Mouse (Mus musculus) c-Kit-negative CD71-positive TER-119-positive erythroid progenitor cells, embryonic 14.5 days (primary cell): Measurements from ENCODE around the gene Ltb4r2.
A peak's percentile ranks its signal among the peaks of the same experiment; 100 is the strongest.

Source experiments
- DNase-seq: peaks from one replicate; pipeline ENCODE4 v3.0.0-alpha.2; 2013; ENCODE audit warnings: low read depth, low spot score

Ltb4r2 gene

GRCm38 (mm10) chr14:55735758-55736157 is 25.5 kb upstream of the Ltb4r2 start:
- DNase-seq: no peak

DNA sequence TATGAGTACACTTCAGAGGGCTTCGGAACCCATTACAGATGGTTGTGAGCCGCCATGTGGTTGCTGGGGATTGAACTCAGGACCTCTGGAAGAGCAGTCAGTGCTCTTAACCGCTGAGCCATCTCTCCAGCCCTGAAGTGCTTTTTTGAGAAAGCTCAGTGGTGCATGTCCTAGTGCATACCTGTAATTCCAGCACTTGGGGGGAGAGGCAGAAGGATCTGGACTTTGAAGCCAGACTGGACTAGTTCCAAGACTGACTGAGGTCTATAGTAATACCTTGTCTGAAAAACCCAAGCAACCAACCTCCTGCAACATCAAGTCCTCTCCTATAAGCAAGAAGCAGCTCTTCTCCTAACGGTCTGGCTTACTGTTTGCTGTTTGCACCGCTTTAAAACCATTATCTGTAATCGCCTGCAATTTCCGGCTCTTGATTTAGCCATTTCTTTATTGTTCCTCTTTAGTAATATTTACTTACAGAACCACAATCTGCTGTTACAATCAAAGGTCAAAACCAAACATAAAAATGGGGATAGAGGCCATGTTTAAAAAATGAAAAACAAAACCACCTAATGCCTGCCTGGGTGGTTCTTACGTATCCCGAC is 24.0 kb upstream of the Ltb4r2 start:
- no peak for DNase-seq

GRCm38 (mm10) chr14:55743711-55744110 is 17.5 kb upstream of the Ltb4r2 start:
- peak; percentile 71 for DNase-seq

DNA sequence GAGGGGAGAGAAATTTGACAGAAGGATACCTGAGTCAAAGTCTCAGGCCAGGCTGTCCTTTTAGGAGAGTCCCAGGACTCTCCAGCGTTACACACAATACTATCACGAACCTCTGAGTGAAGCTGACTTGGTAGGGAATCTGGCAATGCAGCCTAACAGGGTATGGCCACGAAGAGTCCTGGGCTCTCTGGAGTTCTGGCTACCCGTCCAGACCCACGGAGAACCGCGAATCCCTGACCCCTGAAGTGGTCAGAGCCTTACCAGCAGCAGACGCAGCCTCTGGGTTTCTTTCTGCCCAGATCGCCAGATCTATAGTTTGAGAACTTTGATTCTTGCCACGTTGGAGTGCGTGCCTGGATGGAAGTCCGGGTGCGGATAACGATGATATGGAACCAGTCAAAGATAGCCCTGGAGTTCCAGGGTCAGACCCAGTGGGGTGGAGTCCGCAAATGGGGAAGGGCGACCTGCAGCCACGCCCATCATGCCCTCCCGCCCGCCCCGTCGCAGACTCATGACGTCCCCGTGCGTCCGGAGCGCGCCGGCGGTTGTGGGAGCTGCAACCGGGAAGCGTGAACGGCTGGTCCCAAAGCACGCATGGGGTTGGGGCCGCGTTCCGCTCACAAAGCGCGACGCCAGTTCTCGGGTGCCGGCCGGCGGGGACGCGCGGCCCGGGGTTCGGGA is 15.9 kb upstream of the Ltb4r2 start, which contains the start of the genes Dhrs1 and Nop9:
TSS of gene Dhrs1 (minus strand) at position 511 of the 681 bp plus-strand sequence.
TSS of gene Nop9 (plus strand) at position 514 of the 681 bp plus-strand sequence.
- DNase-seq: peak; percentile 68

DNA sequence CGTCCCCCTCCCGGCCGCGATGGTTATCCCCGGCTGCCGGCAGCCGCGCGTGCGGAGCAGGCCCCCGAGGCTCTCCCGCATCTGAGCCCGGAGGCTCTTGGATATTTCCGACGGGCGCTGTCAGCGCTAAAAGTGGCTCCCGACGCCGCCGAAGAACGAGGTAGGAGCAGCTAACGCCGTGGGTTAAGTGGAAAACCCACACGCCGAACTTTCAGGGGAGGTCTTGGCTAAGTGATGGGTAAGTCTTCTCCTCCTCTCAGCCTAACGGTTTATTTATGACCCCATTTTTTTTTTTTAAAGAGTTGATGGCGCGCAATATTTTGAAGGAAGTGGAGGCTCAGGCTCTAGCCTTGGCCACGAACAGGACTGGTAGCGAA is 15.4 kb upstream of the Ltb4r2 start:
- no peak for DNase-seq

DNA sequence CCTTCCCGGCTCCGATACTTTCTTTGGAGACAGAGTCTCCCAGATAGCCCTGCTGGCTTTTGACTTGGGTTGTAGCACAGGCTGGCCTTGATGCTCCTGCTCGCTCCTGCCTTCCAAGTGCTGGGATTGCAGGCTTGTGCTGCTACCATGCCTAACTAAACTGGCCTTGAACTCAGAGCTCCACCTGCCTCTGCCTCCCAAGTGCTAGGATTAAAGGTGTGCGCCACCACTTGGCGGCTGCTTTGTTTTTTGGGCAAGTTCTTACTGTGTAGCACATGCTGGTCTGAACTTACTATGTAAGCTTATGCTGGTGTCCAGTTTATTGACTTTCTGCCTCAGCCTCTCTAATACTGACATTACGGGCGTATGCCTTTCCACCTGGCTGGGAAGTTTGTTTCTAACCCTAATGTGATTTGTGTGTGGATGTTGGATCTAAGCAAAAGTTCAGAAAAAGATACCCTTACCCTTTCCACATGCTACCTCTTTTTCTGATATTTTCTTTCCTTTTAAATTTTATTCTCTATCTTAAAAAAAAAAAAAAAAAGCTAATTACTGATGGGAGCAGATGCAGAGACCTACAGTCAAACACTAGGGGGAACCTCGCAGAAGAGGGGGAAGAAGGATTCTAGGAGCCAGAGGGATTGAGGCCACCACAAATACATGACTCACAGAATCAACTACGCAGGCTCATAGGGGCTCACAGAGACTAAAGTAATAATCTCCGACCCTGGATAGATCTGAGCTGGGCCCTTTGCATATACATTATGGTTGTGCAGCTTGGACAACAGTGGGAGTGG is 14.0 kb upstream of the Ltb4r2 start:
- no peak for DNase-seq

DNA sequence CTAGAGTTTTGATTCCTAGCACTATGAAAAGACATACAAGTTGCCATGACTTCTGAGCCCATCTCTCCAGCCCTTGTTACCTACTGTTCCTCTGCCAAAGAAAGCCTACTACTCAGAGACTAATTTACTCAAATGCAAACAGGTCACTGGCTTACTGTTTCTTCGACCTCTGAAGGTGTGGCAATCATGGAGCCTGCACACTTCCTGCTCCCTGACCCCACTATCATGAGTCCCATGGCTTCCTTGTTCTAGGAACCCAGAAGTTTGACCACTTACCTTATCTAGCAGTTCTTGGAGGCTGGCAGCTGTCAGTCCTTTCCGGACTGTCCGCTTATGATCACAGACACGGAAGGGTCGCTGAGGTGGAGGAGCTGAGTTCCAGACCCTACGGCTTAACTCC is 3.7 kb upstream of the Ltb4r2 start:
- DNase-seq: no peak

GRCm38 (mm10) chr14:55758363-55758784 is 2.9 kb upstream of the Ltb4r2 start, which contains the start of gene Cideb:
Gene Cideb, minus strand, starts transcription at chr14:55758458.
- no peak for DNase-seq

DNA sequence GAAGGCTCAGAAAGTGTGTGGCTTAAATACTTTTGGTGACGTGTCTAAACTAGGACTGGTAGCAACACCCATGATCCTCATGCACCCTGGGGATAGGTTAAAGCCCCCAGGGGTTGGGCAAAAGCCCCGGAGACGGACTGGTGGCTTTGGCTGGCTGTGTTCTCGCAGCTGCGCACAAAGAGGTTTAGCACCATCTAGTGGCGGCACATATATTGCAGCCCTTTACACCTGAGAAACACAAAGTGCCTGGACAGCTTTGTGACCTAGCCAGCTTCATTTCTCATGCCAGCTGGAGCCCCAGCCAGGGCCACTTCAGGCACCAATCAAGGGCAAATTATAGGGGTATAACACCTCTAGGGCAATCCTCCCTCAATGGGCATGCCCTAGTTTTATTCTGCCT is 1.1 kb upstream of the Ltb4r2 start:
- DNase-seq: peak; percentile 41

GRCm38 (mm10) chr14:55762001-55762821 is 983 bp downstream of the Ltb4r2 start:
- no peak for DNase-seq

GRCm38 (mm10) chr14:55763166-55763565 is 1.9 kb downstream of the Ltb4r2 start:
- DNase-seq: no peak

GRCm38 (mm10) chr14:55765696-55766095 is 4.5 kb downstream of the Ltb4r2 start, which contains the start of gene Ltb4r1:
Gene Ltb4r1, plus strand, starts transcription at chr14:55765962.
- no peak for DNase-seq

DNA sequence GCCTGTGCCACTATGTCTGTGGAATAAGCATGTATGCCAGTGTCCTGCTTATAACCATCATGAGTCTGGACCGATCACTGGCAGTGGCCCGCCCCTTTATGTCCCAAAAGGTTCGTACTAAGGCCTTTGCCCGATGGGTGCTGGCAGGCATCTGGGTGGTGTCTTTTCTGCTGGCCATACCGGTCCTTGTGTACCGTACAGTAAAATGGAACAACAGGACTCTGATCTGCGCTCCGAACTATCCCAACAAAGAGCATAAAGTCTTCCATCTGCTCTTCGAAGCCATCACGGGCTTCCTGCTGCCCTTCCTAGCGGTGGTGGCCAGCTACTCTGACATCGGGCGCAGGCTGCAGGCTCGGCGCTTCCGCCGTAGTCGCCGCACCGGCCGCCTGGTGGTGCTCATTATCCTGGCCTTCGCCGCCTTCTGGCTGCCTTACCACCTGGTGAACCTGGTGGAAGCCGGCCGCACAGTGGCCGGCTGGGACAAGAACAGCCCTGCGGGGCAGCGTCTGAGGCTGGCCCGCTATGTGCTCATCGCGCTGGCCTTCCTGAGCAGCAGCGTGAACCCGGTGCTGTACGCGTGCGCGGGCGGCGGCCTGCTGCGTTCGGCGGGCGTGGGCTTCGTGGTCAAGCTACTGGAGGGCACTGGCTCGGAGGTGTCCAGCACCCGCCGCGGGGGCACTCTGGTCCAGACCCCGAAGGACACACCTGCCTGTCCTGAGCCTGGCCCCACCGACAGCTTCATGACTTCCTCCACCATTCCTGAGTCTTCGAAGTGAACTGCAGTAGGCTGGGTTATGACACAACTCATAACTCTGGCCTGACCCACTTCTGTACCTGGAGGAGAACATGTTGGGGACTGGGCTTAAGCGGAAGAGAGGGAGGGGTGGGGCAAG is 6.5 kb downstream of the Ltb4r2 start:
- DNase-seq: no peak

DNA sequence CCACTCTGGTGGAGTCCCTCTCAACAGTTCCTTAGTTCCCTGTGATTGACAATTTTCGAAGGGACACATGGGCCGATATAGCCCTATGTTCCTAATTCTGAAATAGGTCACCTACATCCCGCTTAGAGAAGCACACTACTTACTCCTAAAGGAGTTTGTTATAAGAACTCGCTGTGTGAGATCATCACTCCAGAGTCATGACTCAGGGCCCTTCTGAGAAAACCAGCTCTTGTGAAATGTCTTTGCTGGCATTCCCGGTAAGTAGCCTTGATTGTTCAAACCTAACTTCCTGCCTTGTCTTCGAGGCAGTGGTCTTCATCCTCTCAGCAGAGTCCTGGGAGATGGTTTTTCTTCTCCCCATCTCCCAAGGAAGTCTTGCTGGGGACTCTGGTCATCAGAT is 7.3 kb downstream of the Ltb4r2 start:
- DNase-seq: no peak

DNA sequence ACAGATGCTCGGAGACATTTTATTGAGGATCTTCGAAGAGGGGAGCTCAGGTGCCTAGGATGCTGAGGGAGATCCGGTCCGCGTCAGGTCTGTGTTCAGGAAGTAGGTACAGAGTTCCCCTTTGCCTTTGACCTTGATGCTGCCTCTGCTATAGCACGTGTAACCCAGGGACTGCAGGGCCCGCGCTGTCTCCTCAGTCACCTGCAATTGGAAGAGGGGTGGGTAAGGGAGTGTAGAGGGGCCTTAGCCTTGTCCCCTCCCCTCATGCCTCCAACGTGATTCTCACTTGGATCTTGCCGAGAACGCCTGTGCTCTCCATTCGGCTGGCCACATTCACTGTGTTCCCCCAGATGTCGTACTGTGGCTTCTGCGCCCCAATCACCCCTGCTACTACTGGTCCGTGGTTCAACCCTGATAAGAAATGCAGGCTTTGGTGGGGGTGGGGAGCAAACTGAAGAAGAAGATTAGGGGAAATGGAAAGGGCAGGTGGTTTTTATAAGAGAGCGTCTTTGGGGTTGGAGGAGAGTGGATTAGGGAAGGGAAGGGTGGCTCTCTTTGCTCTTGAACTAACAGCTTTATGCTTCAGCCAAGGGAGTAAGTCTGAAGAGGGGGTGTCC is 8.0 kb downstream of the Ltb4r2 start:
- DNase-seq: no peak

DNA sequence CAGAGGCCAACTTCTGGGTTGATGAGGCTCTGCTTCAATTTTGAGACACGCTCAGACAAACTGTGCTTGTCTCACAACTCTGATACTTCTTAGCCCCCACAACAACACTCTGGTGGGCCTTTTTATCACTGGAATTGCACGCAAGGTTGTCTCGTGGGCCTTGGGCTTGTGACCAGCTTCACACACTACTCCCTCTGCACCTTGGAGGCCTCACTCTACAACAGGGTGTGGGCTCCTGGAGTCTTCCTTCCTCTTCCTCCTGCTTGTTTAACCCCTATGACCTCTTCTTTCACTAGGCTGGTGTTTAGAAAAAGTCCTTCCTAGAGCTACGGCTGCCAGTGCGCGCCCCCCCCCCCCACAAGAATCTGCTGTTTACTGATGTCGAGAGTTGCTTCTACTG is 15.5 kb downstream of the Ltb4r2 start:
- DNase-seq: no peak

- DNase-seq: no peak
These were observed 15.9 kb downstream of the Ltb4r2 start for GRCm38 (mm10) chr14:55777176-55777575.

DNA sequence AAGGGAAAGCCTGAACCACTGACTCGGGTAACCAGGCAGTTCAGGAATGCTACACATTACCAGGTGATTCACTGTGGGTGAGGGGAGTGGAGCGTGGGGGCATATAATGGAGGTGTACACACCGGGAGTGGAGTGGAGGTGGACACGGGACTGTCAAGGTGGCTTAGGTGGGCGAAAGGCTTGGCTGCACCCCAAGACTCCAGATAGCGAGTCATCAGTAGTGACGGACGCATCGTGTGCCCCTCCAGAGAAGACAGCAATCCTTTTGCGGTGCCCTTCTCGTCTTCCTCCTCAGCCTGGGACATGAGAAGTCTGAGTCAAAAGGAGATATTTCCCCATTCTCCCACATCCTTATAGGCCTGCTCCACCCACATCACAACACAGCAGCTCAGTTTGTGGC is 16.6 kb downstream of the Ltb4r2 start:
- DNase-seq: no peak

DNA sequence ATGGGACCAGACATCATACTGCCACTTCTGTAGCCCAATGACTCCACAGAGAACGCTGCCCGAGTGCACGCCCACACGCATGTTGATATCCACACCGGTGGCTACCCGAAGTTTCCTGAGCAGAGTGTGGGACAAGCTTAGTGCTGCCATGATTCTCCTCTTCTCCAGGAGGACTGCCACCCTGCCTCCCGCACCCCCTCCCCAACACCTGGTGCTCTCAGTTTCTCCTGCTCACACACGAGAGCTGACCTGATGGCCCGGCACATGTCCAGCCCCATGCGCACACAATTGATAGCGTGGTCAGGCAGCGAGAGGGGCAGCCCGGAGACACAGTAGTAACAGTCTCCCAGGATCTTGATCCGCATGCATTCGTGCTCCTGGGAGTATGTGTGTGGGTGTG is 17.5 kb downstream of the Ltb4r2 start:
- DNase-seq: no peak

DNA sequence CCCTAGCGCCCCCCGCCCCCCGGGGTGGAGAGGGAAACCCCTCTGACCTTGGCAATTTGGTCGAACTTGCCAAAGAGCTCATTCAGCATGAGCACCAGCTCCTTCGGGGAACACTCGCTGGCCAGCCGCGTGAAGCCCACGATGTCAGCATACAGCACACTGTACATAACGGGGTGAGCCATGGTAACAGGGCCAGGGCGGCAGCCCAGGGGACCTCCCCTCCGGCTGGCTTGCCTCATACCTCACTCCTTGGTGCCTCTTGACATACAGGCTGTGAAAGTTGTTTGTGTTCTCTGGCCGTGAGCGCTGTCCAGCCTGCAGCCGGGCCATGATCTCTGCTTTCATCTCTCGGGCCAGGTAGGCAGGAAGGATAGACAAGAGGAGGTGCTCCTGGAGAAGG is 18.4 kb downstream of the Ltb4r2 start:
- no peak for DNase-seq
